Mouse (Mus musculus) adrenal gland, postnatal 36 days (tissue): ENCODE results near the gene Rfxap. TPM values are rescaled to one million over a fixed set of nuclear protein-coding genes. Genes with fewer than 3 reads are reported as not detected.
"Not testable (repeated sequence)": the region's sequence is repeated elsewhere in the genome, so short reads cannot be mapped to it uniquely, and the experiment has no call there.

Experiments
- DNase-seq, 2 experiments: peaks; one replicate each; pipeline ENCODE4 v3.0.0; 2021; ENCODE audit warnings: mixed read lengths in 1 of 2
- total RNA-seq, 2 experiments: library from RNA; stranded (reverse); gene quantifications; 2 replicates each; pipeline ENCODE4 v1.2.3; 2021

Rfxap gene
- total RNA-seq, 2 experiments from 2014 or later = 27.9 to 44.1 TPM

DNA sequence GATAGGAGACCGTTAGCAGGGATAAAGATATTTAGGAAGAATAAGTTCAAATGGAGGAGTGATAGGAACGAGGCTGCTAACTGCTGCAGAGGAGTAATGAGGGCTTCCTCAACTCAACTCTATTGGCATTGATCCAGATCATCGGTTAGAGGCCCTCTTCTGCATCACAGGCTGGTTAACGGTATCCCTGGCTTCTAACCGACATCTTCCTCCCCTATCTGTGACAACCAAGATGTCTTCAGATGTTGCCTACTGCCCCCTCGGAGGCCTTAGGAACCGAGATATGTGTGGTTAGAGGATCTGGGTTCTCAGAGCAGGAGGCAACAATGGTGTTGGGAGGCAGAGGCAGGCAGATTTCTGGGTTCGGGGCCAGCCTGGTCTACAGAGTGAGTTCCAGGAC is 39.0 kb downstream of the Rfxap start:
- no peak for DNase-seq

DNA sequence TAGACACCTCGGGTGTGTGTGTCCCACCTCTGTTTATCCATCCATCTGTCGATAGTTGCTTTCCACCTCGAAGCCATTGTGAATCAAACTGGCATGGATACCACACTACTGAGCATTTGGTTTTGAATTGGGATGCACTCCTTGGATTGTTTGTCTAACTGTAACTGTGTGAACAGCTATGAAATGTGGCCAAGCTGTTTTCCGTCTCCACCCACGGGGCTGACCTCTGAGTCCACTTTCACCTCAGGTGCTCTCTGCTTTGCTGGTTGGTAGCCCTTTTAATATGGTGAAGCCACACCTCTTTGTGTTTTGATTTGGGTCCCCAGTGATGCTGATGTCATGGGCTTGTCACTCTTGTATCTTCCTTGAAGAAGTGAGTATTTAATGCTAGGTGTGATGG is 40.8 kb downstream of the Rfxap start:
- no peak for DNase-seq

- DNase-seq = no peak
Measured at GRCm38 (mm10) chr3:54766034-54766433, 41.6 kb downstream of the Rfxap start.

DNA sequence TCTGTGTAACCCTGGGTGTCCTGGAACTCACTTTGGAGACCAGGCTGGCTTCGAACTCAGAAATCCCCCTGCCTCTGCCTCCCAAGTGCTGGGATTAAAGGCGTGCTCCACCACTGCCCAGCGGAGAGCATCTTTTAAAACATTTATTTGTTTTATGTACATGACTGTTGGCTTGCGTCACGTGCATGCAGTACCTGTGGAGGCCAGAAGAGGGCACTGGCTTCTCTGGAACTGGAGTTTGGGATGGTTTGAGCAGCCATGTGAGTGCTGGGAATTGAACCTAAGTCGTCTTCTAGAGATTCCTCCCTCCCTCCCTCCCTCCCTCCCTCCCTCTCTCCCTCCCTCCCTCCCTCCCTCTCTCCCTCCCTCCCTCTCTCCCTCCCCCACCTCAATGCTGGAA is 42.1 kb downstream of the Rfxap start:
- not testable (repeated sequence) for DNase-seq

GRCm38 (mm10) chr3:54764418-54764817 is 43.2 kb downstream of the Rfxap start:
- DNase-seq = peak in 1 of 2 experiments; percentile 43

DNA sequence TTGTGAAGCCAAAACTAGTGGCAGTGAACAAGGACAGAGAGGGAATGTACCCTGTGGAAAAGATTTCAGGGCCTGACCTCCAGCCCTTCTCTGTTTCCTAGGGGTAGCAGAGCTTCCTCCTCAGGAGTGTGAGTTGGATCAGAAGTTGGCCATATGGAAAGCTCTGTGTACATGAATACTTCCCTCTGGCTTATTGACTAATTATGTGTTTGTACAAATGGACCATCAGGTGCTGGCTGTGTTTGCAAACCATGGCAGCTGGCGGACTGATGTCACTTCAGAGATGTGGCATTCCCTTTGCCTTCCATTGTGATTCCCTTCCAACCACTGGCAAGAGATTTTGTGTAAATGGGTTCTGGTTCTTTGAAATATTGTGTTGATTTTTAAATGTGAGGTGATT is 46.3 kb downstream of the Rfxap start:
- no peak for DNase-seq

GRCm38 (mm10) chr3:54760321-54761115 is 47.1 kb downstream of the Rfxap start:
- DNase-seq = peak in 1 of 2 experiments; percentile 47

DNA sequence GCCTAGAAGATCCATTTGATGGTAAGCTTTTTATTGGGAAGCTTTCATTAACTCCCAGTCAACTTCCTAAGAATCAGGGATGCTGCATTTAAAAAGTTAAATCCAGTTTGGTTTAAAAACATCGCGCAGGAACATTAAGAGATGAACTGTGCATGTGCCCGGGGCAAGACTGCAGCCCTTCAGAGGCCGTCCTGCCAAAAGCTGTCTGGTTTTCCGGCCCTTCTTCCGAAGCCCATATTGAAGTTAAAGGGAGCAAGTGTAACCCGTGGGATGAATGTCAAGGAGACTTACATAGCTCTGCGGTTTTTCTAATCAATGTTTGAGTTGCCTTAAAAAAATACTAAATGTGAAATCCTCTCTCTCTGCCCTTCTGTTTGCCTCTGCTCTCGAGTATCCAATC is 48.4 kb downstream of the Rfxap start:
- no peak for DNase-seq

DNA sequence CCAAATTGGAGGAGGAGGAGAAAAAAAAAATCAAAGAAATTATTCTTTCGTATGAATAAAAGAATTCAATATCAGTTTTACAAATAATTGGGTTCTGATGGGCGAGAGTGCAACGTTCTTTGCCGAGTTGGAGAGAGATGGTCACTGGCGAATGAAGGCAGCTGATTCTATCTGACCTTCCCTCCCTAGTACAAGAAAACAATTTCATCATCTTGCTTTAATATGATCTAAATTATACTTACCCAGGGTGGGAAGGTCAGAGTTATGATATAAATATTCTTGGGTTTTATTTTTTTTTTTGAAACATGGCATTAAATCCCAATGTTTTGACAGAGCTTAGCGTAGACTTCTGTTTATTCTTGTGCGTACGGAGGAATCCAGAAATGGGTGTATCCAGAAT is 50.1 kb downstream of the Rfxap start:
- no peak for DNase-seq

- DNase-seq = peak; percentile 71 to 75
Measured at GRCm38 (mm10) chr3:54756058-54756457, 51.5 kb downstream of the Rfxap start.

DNA sequence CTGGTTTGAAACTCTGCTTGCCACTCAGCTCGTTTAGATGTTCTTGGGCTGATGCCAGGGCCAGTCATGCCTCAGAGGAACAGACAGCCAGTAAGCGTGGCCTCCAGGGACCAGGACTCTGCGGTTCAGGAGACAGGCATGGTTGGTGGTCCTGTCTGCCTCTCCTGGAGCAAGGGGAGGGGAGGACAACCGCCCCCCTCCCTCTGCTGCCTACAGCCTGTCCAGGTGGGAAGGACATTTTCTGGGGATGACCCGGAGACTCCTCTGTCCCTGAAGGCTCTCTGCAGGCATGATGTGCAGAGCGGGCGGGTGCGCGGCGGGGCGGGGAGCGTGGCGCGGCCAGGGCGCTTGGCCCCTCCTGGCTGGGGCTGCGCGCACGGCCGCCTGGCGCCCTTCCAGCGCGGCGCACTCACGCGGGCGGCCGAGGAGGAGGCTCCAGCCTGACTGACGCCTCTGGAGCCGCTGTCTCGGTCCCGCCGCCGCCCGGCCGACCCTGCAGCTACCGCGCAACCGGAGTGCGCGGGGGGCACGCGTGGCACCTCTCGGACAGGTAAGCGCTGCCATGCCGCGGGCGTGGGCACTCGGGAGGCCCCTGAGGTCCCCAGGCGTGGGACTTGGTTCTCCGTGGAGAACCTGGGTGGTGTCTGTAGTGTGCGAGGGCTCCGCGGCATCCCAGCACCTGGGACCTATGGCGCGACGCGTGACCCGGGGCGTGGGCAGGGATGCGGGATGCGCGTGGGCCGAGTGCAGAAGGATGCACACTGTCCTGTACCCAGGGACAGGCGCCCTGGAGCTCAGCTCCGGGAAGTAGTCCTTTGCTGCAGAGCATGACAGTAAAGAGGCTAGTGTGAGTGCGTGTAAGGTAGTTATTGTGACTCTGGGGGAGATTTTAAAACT is 52.2 kb downstream of the Rfxap start, which contains the start of gene Smad9:
TSS of gene Smad9 (plus strand) at position 438 of the 897 bp plus-strand sequence.
- DNase-seq = peak; percentile 90 to 91

DNA sequence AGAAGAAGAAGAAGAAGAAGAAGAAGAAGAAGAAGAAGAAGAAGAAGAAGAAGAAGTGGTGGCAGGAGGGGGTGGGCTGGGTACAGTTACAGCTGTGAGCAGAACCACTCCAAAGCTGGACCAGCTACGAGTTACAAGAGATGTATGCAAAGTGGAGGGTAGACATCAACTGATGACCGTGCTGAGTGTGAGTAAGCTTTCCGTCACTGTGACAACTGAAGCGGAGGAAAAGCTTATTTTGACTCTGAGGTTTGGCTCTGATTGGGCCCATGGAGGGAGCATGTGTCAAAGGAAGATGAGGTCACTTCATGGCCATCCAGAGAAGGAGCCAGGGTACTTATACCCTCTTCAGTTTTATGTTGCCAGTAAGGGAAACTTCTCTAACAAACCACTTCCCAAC is 54.2 kb downstream of the Rfxap start:
- no peak for DNase-seq

Other genes starting within 250 kb of the Rfxap start
- 10 to 100 TPM; 37.7 to 51.7 TPM for gene Supt20, start 115.0 kb downstream of the Rfxap start, total RNA-seq
- gene Gm21958, start 93.4 kb downstream of the Rfxap start, total RNA-seq = not detected
- 10 to 100 TPM; 29.5 to 41.6 TPM for gene Exosc8, start 72.4 kb downstream of the Rfxap start, total RNA-seq
- 10 to 100 TPM; 41.1 to 50.1 TPM for gene Alg5, start 72.3 kb downstream of the Rfxap start, total RNA-seq
- gene Smad9, start 52.2 kb downstream of the Rfxap start, total RNA-seq = 10 to 100 TPM; 21.8 to 36.3 TPM
- not detected for gene Sertm1, start 108.1 kb upstream of the Rfxap start, total RNA-seq
- gene Ccna1, start 247.7 kb upstream of the Rfxap start, total RNA-seq = not detected